Mouse (Mus musculus): Measurements from ENCODE around the gene Zbed5. TPM values are rescaled to one million over a fixed set of nuclear protein-coding genes. Genes with fewer than 3 reads are reported as not detected.
"Not testable (repeated sequence)": the region's sequence is repeated elsewhere in the genome, so short reads cannot be mapped to it uniquely, and the experiment has no call there.

Zbed5 gene
- 1 to 10 TPM; 4.9 to 6.0 TPM for total RNA-seq (2021)

- peak; percentile 66 to 70 for DNase-seq (ENCODE audit: extremely low spot score in 1 of 2, low spot score in 1 of 2)
Observed at GRCm38 (mm10) chr5:129895198-129896088, at the start of gene Zbed5. Gene Zbed5 (plus strand): TSS chr5:129895723.

- peak; percentile 92 to 94 for DNase-seq (ENCODE audit: extremely low spot score in 1 of 2, low spot score in 1 of 2)
Observed at GRCm38 (mm10) chr5:129846752-129847557, 48.6 kb upstream of the Zbed5 start, which contains the start of gene Sumf2. Gene Sumf2 (plus strand): TSS chr5:129846986.

DNA sequence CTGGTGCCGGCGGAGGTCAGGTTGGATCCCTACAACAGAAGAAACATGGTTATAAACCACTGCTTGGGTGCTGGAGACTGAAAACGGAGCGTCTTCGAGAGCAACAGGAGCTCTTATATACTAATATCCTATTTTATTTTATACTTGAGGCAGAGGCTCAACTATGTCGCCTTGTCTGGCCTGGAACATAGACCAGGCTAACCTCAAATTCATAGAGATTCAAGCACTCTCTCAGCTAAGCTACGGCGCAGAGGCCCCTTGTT is 48.0 kb upstream of the Zbed5 start:
- DNase-seq (ENCODE audit: extremely low spot score in 1 of 2, low spot score in 1 of 2) = no peak

DNA sequence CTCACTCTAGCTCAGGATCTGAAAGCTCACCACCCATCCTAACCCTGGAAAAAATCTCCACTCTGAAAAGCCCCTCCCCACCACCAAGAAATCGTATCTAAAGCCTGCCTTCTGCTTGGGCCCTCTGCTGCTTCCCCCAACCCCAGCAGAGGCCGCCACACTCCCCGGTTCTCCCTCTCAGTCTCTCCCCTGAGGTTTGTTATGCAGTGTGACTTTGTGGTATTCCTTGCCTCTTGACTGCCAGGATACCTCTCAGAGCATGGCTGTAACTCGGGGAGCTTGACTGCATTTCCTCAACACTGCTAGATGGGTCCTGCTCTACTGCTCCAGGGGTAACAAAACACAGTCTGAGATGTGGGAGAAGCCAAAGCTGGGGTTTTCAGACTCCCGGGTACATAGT is 40.4 kb upstream of the Zbed5 start:
- DNase-seq (ENCODE audit: extremely low spot score in 1 of 2, low spot score in 1 of 2) = no peak

GRCm38 (mm10) chr5:129856414-129856813 is 39.1 kb upstream of the Zbed5 start:
- DNase-seq (ENCODE audit: extremely low spot score in 1 of 2, low spot score in 1 of 2) = no peak

- no peak for DNase-seq (ENCODE audit: extremely low spot score in 1 of 2, low spot score in 1 of 2)
Observed at GRCm38 (mm10) chr5:129862325-129862724, 33.2 kb upstream of the Zbed5 start.

- peak; percentile 42 to 68 for DNase-seq (ENCODE audit: extremely low spot score in 1 of 2, low spot score in 1 of 2)
Observed at GRCm38 (mm10) chr5:129864467-129864866, 31.1 kb upstream of the Zbed5 start.

DNA sequence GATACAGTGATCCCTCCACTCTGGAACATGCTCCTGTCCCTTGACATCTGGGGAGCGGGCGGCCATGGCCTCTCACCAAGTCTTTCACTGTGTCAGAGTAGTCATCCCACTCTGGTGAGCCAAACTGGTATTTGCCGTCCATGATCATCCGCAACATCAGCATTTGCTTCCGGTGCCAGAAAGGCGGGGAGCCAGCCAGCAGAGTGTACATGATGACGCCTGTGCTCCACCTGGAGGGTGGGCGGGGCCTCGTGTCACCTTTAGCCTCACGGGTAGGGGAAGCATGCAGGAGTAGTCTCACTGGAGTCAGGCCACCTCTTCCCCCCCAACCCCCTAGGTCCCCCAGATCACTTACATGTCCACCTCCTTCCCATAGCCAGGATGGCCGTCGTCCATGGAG is 29.7 kb upstream of the Zbed5 start:
- no peak for DNase-seq (ENCODE audit: extremely low spot score in 1 of 2, low spot score in 1 of 2)

GRCm38 (mm10) chr5:129869238-129869995 is 26.1 kb upstream of the Zbed5 start:
- DNase-seq (ENCODE audit: extremely low spot score in 1 of 2, low spot score in 1 of 2) = no peak

DNA sequence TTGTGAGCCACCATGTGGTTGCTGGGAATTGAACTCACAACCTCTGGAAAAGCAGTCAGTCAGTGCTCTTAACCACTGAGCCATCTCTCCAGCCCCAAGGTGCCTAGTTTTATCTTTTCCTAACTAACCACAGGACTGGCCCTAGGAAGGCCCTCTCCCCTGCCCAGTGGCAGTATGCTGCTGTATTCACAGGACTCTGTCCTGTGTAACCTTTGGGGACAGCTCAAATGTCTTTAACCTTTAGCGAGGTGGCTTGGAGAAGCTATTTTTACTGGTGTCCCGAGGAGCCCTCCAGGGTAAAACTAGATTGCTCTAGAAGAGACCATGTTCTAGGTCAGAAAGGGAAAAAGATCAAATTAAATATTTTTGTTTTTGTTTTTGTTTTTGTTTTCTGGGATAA is 24.3 kb upstream of the Zbed5 start:
- no peak for DNase-seq (ENCODE audit: extremely low spot score in 1 of 2, low spot score in 1 of 2)

- no peak for DNase-seq (ENCODE audit: extremely low spot score in 1 of 2, low spot score in 1 of 2)
Observed at GRCm38 (mm10) chr5:129873942-129874341, 21.6 kb upstream of the Zbed5 start.

- DNase-seq (ENCODE audit: extremely low spot score in 1 of 2, low spot score in 1 of 2) = no peak
Observed at GRCm38 (mm10) chr5:129875098-129875497, 20.4 kb upstream of the Zbed5 start.

- no peak for DNase-seq (ENCODE audit: extremely low spot score in 1 of 2, low spot score in 1 of 2)
Observed at GRCm38 (mm10) chr5:129877731-129878455, 17.6 kb upstream of the Zbed5 start.

- DNase-seq (ENCODE audit: extremely low spot score in 1 of 2, low spot score in 1 of 2) = peak; percentile 13 to 52
Observed at GRCm38 (mm10) chr5:129878946-129879345, 16.6 kb upstream of the Zbed5 start.

GRCm38 (mm10) chr5:129879888-129880287 is 15.6 kb upstream of the Zbed5 start:
- DNase-seq (ENCODE audit: extremely low spot score in 1 of 2, low spot score in 1 of 2) = no peak

DNA sequence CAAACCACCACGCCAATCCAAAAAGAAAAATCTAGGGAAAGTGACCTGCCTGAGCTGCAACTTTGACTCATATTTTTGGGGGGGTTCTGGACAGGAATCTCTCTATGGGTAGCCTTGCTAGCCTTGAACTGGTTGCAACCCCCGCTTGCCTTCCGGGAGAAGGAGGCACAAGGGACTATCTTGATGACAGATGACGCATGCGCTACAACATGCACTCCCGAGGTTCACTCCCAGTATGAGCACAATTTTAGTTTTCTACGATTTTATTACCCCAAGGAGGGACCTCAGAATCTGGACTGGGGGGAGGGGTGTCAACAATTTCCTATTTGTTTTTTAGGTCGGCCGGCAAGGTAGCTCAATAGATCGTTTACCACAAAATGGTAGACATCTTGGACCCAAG is 9.3 kb upstream of the Zbed5 start:
- no peak for DNase-seq (ENCODE audit: extremely low spot score in 1 of 2, low spot score in 1 of 2)

- DNase-seq (ENCODE audit: extremely low spot score in 1 of 2, low spot score in 1 of 2) = peak; percentile 75 to 76
Observed at GRCm38 (mm10) chr5:129886911-129887636, 8.4 kb upstream of the Zbed5 start, which contains the start of gene Chchd2. Gene Chchd2 (minus strand): TSS chr5:129887470.

DNA sequence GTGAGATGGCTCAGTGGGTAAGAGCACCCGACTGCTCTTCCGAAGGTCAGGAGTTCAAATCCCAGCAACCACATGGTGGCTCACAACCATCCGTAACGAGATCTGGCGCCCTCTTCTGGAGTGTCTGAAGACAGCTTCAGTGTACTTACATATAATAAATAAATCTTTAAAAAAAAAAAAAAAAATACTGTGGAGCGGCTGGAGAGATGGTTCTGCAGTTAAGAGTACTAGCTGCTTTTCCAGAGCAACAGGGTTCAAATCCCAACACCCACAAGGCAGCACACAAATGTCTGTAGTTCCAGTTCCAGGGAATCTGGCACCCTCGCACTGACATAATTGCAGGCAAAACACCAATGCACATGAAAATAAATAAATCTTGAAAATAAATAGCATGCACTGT is 5.1 kb upstream of the Zbed5 start:
- DNase-seq (ENCODE audit: extremely low spot score in 1 of 2, low spot score in 1 of 2) = not testable (repeated sequence)

GRCm38 (mm10) chr5:129898449-129898848 is 2.9 kb downstream of the Zbed5 start, which contains the start of gene Phkg1:
Gene Phkg1 (minus strand): TSS chr5:129898549.
- no peak for DNase-seq (ENCODE audit: extremely low spot score in 1 of 2, low spot score in 1 of 2)
